Comparison of ENCODE assay signal across 8 mouse cellular contexts in the genomic region with DNA sequence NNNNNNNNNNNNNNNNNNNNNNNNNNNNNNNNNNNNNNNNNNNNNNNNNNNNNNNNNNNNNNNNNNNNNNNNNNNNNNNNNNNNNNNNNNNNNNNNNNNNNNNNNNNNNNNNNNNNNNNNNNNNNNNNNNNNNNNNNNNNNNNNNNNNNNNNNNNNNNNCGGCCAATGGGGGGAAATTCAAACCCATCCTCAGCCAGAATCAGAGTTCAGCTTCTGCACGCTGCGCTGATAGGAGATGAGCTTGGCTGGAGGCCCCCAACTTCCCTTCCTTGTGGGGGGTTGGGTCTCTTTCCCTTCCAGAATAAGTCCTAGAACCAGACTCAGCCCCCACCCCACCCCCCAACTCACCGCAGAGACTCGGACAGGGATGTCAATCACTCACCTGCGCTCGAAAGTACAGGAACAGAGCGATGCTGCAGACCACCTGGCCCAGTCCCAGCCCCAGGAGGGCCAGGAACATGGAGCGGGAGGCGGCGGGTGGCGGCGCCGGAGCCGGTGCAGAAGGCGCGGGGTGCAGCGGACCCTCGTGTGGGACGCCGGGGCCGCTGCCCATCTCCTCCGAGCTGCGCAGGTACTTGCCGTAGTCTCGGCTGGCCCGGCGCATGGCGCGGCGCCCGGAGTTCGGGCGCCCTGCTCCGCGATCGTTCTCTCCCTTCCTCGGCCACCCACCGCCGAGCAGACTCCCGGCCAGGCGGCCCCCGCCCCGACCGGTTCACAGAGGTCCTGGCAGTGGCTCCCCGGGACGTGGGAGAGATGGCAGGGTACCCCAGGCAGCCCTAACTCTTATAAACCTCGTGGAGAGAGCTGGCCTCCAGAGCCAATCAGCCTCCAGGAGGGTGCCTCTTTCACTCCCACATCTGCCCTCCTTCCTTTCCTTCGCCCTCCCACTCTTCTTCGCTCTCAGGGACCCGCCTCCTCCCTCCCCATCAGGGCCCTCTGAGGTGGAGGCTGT. TPM values are rescaled to one million over a fixed set of nuclear protein-coding genes. Genes with fewer than 3 reads are reported as not detected.
DNase-seq lines count a peak whose midpoint lies in the region; ATAC-seq and TF ChIP-seq lines count a peak whose summit lies in the region.

Gene Tnfsf11 (minus strand): TSS at position 758 of the 952 bp plus-strand sequence.

- TF ChIP-seq POLR2A in spleen, adult 2 months (IDR thresholded peaks at IDR 0.05; ENCODE audit: low read depth, low read length), result no peak

- ATAC-seq in hindbrain, embryonic 11.5 days (ENCODE audit: low FRiP score), result peak; percentile 35; the same call in 1 of the 2 replicates
- peak; percentile 55 for ATAC-seq in midbrain, embryonic 11.5 days (ENCODE audit: low FRiP score)

- 2% methylated on average over 51 of the region's 51 CpGs for WGBS in spleen, adult 2 months
- under 1% methylated on average over 33 of the region's 51 CpGs for WGBS in hindbrain, embryonic 11.5 days
- WGBS in midbrain, embryonic 11.5 days, result under 1% methylated on average over 50 of the region's 51 CpGs

- no peaks in the 10 kb centered on the region for H3K36me3 ChIP-seq in spleen, adult 2 months (ENCODE audit: control insufficient read depth, insufficient read depth, low read length)
- H3K36me3 ChIP-seq in hindbrain, embryonic 11.5 days (ENCODE audit: control insufficient read depth, insufficient read depth, low read length), result no peaks in the 10 kb centered on the region
- no peaks in the 10 kb centered on the region for H3K36me3 ChIP-seq in midbrain, embryonic 11.5 days (ENCODE audit: control insufficient read depth, insufficient read depth, low read length)

- no peaks in the 10 kb centered on the region for H3K9me3 ChIP-seq in hindbrain, embryonic 11.5 days (ENCODE audit: control insufficient read depth, low read length)
- H3K9me3 ChIP-seq in midbrain, embryonic 11.5 days (ENCODE audit: control insufficient read depth, low read length), result no peaks in the 10 kb centered on the region

- H3K4me2 ChIP-seq in hindbrain, embryonic 11.5 days (replicated peaks; ENCODE audit: low read depth, low read length), result peak within 1 kb of the TSS; percentile 91
- H3K4me2 ChIP-seq in midbrain, embryonic 11.5 days, result peak within 1 kb of the TSS; percentile 88

- H3K27ac ChIP-seq in spleen, adult 2 months (ENCODE audit: insufficient read depth, low read length), result no peak within 1 kb of the TSS
- H3K27ac ChIP-seq in hindbrain, embryonic 11.5 days (ENCODE audit: low read depth, low read length), result no peak within 1 kb of the TSS
- no peak within 1 kb of the TSS for H3K27ac ChIP-seq in midbrain, embryonic 11.5 days (ENCODE audit: low read depth, low read length)

- DNase-seq in adrenal gland, postnatal 25 days, result peak; percentile 8
- no peak for DNase-seq in adrenal gland, adult (ENCODE audit: inconsistent age in 2 of 2, low spot score in 1 of 2)
- DNase-seq in spleen, adult 2 months (ENCODE audit: low read depth in 1 of 2, low spot score in 2 of 2), result no peak
- no peak for DNase-seq in spleen, postnatal 14 days (ENCODE audit: low spot score in 2 of 2)
- DNase-seq in hindbrain, embryonic 11.5 days (ENCODE audit: low spot score), result peak; percentile 37
- DNase-seq in midbrain, embryonic 11.5 days (ENCODE audit: low spot score, missing footprints), result peak; percentile 88
- DNase-seq in layer of hippocampus, postnatal 25 days (ENCODE audit: extremely low spot score in 1 of 2, low spot score in 1 of 2), result no peak
- DNase-seq in cerebellum, adult 18-20 months, result no peak

- no peaks in the 10 kb centered on the region; the same call in 1 of the 2 replicates for H3K27me3 ChIP-seq in spleen, adult 2 months (ENCODE audit: control insufficient read depth, insufficient read depth, low read length)
- H3K27me3 ChIP-seq in hindbrain, embryonic 11.5 days (ENCODE audit: control insufficient read depth, insufficient read depth, low read length), result peaks cover 24% of the 10 kb centered on the region
- peaks cover 24% of the 10 kb centered on the region for H3K27me3 ChIP-seq in midbrain, embryonic 11.5 days (ENCODE audit: control insufficient read depth, insufficient read depth, low read length)

- peak within 1 kb of the TSS; percentile 49; the same call in 1 of the 2 replicates for H3K4me3 ChIP-seq in spleen, adult 2 months (ENCODE audit: extremely low read depth, insufficient read depth, insufficient read length)
- H3K4me3 ChIP-seq in hindbrain, embryonic 11.5 days (ENCODE audit: low read depth, low read length), result peak within 1 kb of the TSS; percentile 44
- H3K4me3 ChIP-seq in midbrain, embryonic 11.5 days (ENCODE audit: low read depth, low read length), result peak within 1 kb of the TSS; percentile 42

- H3K9ac ChIP-seq in hindbrain, embryonic 11.5 days (ENCODE audit: low read depth, low read length), result peak within 1 kb of the TSS; percentile 45; the same call in 1 of the 2 replicates
- peak within 1 kb of the TSS; percentile 55 for H3K9ac ChIP-seq in midbrain, embryonic 11.5 days (ENCODE audit: low read length)

- peaks cover 8% of the 10 kb centered on the region for H3K4me1 ChIP-seq in spleen, adult 2 months (ENCODE audit: control insufficient read depth, insufficient read depth, insufficient read length)
- H3K4me1 ChIP-seq in hindbrain, embryonic 11.5 days (replicated peaks; ENCODE audit: control insufficient read depth, insufficient read depth, low read length), result no peaks in the 10 kb centered on the region
- H3K4me1 ChIP-seq in midbrain, embryonic 11.5 days (ENCODE audit: control insufficient read depth, insufficient read depth, low read length), result peaks cover 5% of the 10 kb centered on the region

- no peak for TF ChIP-seq CTCF in spleen, adult 2 months (IDR thresholded peaks at IDR 0.05; ENCODE audit: extremely low read depth, insufficient read depth, insufficient read length, insufficient replicate concordance)

RNA-seq across cellular contexts. Expression of gene Tnfsf11, which starts in this region (rescaled TPM):
- total RNA-seq in adrenal gland, postnatal 25 days (2021), result not detected in 2 replicates
- polyA plus RNA-seq in spleen, adult 2 months (2012; rRNA removed), result 0.61 and 1.0 TPM in 2 replicates
- polyA plus RNA-seq in hindbrain, embryonic 11.5 days (2014; fragmentation: Nextera tagmentation; extraction: Ambion mirVana), result 0.08 TPM in 1 of 2 replicates, not detected in the other
- 0.07 and 0.10 TPM in 2 replicates for polyA plus RNA-seq in midbrain, embryonic 11.5 days (2014; fragmentation: Nextera tagmentation; extraction: Ambion mirVana)
- not detected for total RNA-seq in layer of hippocampus, postnatal 25 days (2021)

Comparison
In these comparisons a context has a peak if more than half of its experiments do, and no peak if none do; other contexts are left out.
1. Peak in DNase-seq in adrenal gland, postnatal 25 days; RNA of the gene not detected or under 1 TPM.
2. Peak in DNase-seq, ATAC-seq, H3K4me3 ChIP-seq, H3K9ac ChIP-seq and H3K4me2 ChIP-seq in hindbrain, embryonic 11.5 days; RNA of the gene not detected or under 1 TPM.
3. Peak in DNase-seq, ATAC-seq, H3K4me3 ChIP-seq, H3K9ac ChIP-seq and H3K4me2 ChIP-seq in midbrain, embryonic 11.5 days; RNA of the gene not detected or under 1 TPM.